Mouse (Mus musculus) forebrain, embryonic 16.5 days (tissue): ENCODE measurements at regions not wholly inside any gene's neighbourhood (a gene's known extent, or its start where the extent isn't known, plus 50 kb on each side); places are given as distances from the start of the nearest gene placed in this dataset.
"Not testable (repeated sequence)": the region's sequence is repeated elsewhere in the genome, so short reads cannot be mapped to it uniquely, and the experiment has no call there.

Source experiments
- ATAC-seq: fragments of 200-750 bp; cut with Nextera tagmentation; 2 replicates; pipeline ENCODE4 v1.8.0; 2017; ENCODE audit warnings: mild to moderate bottlenecking, moderate library complexity
- H3K27ac ChIP-seq: fragments of 300-500 bp; sonication (generic); 2 replicates; pipeline ENCODE4 v1.5.1; 2014; ENCODE audit warnings: low read length, control low read depth
- H3K27me3 ChIP-seq: fragments of 300-500 bp; sonication (generic); replicated peaks from 2 replicates; pipeline ENCODE4 v1.6.1; 2014; ENCODE audit warnings: low read length; ENCODE audit not compliant: control insufficient read depth, insufficient read depth
- H3K36me3 ChIP-seq: fragments of 300-500 bp; sonication (generic); 2 replicates; pipeline ENCODE4 v1.6.1; 2014; ENCODE audit not compliant: control insufficient read depth, insufficient read depth
- H3K4me1 ChIP-seq: fragments of 300-500 bp; sonication (generic); replicated peaks from 2 replicates; pipeline ENCODE4 v1.6.1; 2014; ENCODE audit warnings: low read length; ENCODE audit not compliant: control insufficient read depth, insufficient read depth
- H3K4me2 ChIP-seq: fragments of 300-500 bp; sonication (generic); 2 replicates; pipeline ENCODE4 v1.6.1; 2014; ENCODE audit warnings: mild to moderate bottlenecking, low read length, control low read depth
- H3K4me3 ChIP-seq: fragments of 300-500 bp; sonication (generic); replicated peaks from 2 replicates; pipeline ENCODE4 v1.5.1; 2014; ENCODE audit warnings: mild to moderate bottlenecking, low read length, control low read depth
- H3K9ac ChIP-seq: fragments of 300-500 bp; sonication (generic); replicated peaks from 2 replicates; pipeline ENCODE4 v1.6.1; 2014; ENCODE audit warnings: low read depth, low read length, control low read depth
- H3K9me3 ChIP-seq: fragments of 300-500 bp; sonication (generic); 2 replicates; pipeline ENCODE4 v1.6.1; 2016; ENCODE audit warnings: low read length; ENCODE audit not compliant: control insufficient read depth
- WGBS: fragments of 180-500 bp; shearing (Covaris S2); extraction: QIAGEN DNeasy Blood & Tissue Kit; methylation state at CpG from one replicate; pipeline ENCODE4 v1.1.7; 2014; 5-methylcytosine and 5-hydroxymethylcytosine counted together

GRCm38 (mm10) chr2:18460901-18461300, 68.3 kb upstream of the Dnajc1 start:
- H3K4me1 ChIP-seq, result no peaks in the 10 kb centered on the region
- H3K9ac ChIP-seq, result no peak overlapping the region
- WGBS, result 96% methylated on average over 4 of the region's 4 CpGs
- 0 out of 2 replicates have a peak, but pooled peaks cover 3% of the 10 kb centered on the region for H3K9me3 ChIP-seq
- no peaks in the 10 kb centered on the region for H3K27me3 ChIP-seq
- H3K36me3 ChIP-seq, result no peaks in the 10 kb centered on the region
- H3K4me3 ChIP-seq, result no peak overlapping the region
- H3K4me2 ChIP-seq, result no peak overlapping the region
- ATAC-seq, result no peak
- no peak overlapping the region for H3K27ac ChIP-seq

- H3K4me2 ChIP-seq, H3K36me3 ChIP-seq, H3K27me3 ChIP-seq, H3K4me3 ChIP-seq, H3K4me1 ChIP-seq, H3K27ac ChIP-seq, ATAC-seq, H3K9ac ChIP-seq, H3K9me3 ChIP-seq: not testable (repeated sequence)
- WGBS, result 70% methylated on average over 3 of the region's 3 CpGs
Observed at GRCm38 (mm10) chr2:18460281-18460680, 67.7 kb upstream of the Dnajc1 start.

- not testable (repeated sequence) for H3K9me3 ChIP-seq, H3K4me1 ChIP-seq, H3K9ac ChIP-seq, H3K27me3 ChIP-seq, H3K4me3 ChIP-seq, H3K4me2 ChIP-seq, ATAC-seq, H3K27ac ChIP-seq, H3K36me3 ChIP-seq
- 22% methylated on average over 2 of the region's 2 CpGs for WGBS
Observed at GRCm38 (mm10) chr2:18453426-18453825, 60.8 kb upstream of the Dnajc1 start.

GRCm38 (mm10) chr2:18445809-18446208, 53.2 kb upstream of the Dnajc1 start:
- Histone ChIP-seq H3K9ac (no peak overlapping the region), H3K4me2 (no peak overlapping the region), H3K27me3 (no peaks in the 10 kb centered on the region), H3K9me3 (no peaks in the 10 kb centered on the region), H3K4me1 (no peaks in the 10 kb centered on the region), H3K27ac (no peak overlapping the region), H3K4me3 (no peak overlapping the region), H3K36me3 (no peaks in the 10 kb centered on the region)
- ATAC-seq, result no peak
- 17% methylated on average over 1 of the region's 1 CpGs for WGBS
